Mouse (Mus musculus): Measurements from ENCODE around the gene Hnrnpa3.

GRCm38 (mm10) chr2:75671337-75671660 is 12.2 kb downstream of the Hnrnpa3 start:
- TF ChIP-seq EP300 (IDR thresholded peaks at IDR 0.05; ENCODE audit: low read depth) (no peak), CTCF (IDR thresholded peaks at IDR 0.05; ENCODE audit: low read depth) (no peak)

Data from liver, postnatal 0 days (tissue).